Mouse (Mus musculus) embryonic facial prominence, embryonic 11.5 days (tissue): ENCODE data around the gene Zfp217. TPM values are rescaled to one million over a fixed set of nuclear protein-coding genes. Genes with fewer than 3 reads are reported as not detected.

Experiments used
- ATAC-seq: fragments of 200-750 bp; cut with Nextera tagmentation; replicated peaks from 2 replicates; pipeline ENCODE4 v1.8.0; 2017; ENCODE audit warnings: low read depth; ENCODE audit not compliant: insufficient number of reproducible peaks, low FRiP score, low TSS enrichment
- DNase-seq: peaks from one replicate; pipeline ENCODE4 v3.0.0-alpha.2; 2015; ENCODE audit warnings: low spot score
- H3K27ac ChIP-seq: fragments of 300-500 bp; sonication (generic); replicated peaks from 2 replicates; pipeline ENCODE4 v1.5.1; 2014; ENCODE audit warnings: mild to moderate bottlenecking, low read depth, low read length, control low read depth
- H3K27me3 ChIP-seq: fragments of 300-500 bp; sonication (generic); 2 replicates; pipeline ENCODE4 v1.6.1; 2014; ENCODE audit warnings: mild to moderate bottlenecking, low read length, moderate library complexity, mixed read lengths; ENCODE audit not compliant: control insufficient read depth, insufficient read depth
- H3K36me3 ChIP-seq: fragments of 300-500 bp; sonication (generic); replicated peaks from 2 replicates; pipeline ENCODE4 v1.6.1; 2014; ENCODE audit warnings: low read depth, mild to moderate bottlenecking, low read length, moderate library complexity, mixed read lengths; ENCODE audit not compliant: control insufficient read depth, insufficient read depth
- H3K4me1 ChIP-seq: fragments of 300-500 bp; sonication (generic); 2 replicates; pipeline ENCODE4 v1.6.1; 2014; ENCODE audit warnings: low read length, mixed read lengths; ENCODE audit not compliant: control insufficient read depth, insufficient read depth
- H3K4me2 ChIP-seq: fragments of 300-500 bp; sonication (generic); 2 replicates; pipeline ENCODE4 v1.6.1; 2014; ENCODE audit warnings: low read depth, mild to moderate bottlenecking, control low read depth, low read length, moderate library complexity
- H3K4me3 ChIP-seq: fragments of 300-500 bp; sonication (generic); 2 replicates; pipeline ENCODE4 v1.5.1; 2014; ENCODE audit warnings: low read depth, low read length, control low read depth
- H3K9ac ChIP-seq: fragments of 300-500 bp; sonication (generic); replicated peaks from 2 replicates; pipeline ENCODE4 v1.6.1; 2014; ENCODE audit warnings: mild to moderate bottlenecking, control low read depth, low read length
- H3K9me3 ChIP-seq: fragments of 300-500 bp; sonication (generic); replicated peaks from 2 replicates; pipeline ENCODE4 v1.6.1; 2016; ENCODE audit warnings: mild to moderate bottlenecking, low read length, inconsistent platforms, mixed read lengths; ENCODE audit not compliant: control insufficient read depth
- WGBS: fragments of 180-500 bp; shearing (Covaris S2); extraction: QIAGEN DNeasy Blood & Tissue Kit; methylation state at CpG from one replicate; pipeline ENCODE4 v1.1.7; 2014; 5-methylcytosine and 5-hydroxymethylcytosine counted together
- polyA plus RNA-seq: library from polyadenylated mRNA; unstranded; fragments of >200 nt; fragmentation: Nextera tagmentation; extraction: Ambion mirVana; gene quantifications from 2 replicates; pipeline ENCODE4 v1.2.1, GENCODE M21; 2014

Zfp217 gene
- polyA plus RNA-seq, 1 experiment from 2014 or later, result 3.9 TPM

DNA sequence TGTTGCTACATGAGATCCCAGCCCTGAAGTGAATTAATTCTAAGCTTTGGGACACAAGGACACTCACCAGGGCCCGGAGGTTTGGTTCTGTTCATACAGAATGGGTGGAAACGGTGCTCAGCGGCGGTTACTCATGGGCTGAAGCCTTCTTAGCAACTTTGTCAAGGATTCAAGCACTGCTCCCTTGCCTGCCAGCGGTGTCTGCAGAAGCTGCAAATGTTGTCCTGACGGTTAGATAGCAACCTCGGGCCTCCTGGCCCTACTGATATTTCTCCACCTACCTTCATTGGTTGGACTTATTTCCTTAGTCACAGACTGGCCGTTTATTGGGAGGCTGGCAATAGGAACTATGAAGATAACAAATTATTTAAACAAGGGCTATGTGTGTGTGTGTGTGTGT is 3.6 kb upstream of the Zfp217 start:
- H3K4me2 ChIP-seq, result no peak overlapping the region
- WGBS, result 83% methylated on average over 8 of the region's 8 CpGs
- no peaks in the 10 kb centered on the region for H3K4me1 ChIP-seq
- no peaks in the 10 kb centered on the region for H3K36me3 ChIP-seq
- H3K27ac ChIP-seq, result no peak overlapping the region
- H3K27me3 ChIP-seq, result no peaks in the 10 kb centered on the region
- H3K9me3 ChIP-seq, result no peaks in the 10 kb centered on the region
- no peak overlapping the region for H3K4me3 ChIP-seq
- ATAC-seq (no peak), DNase-seq (no peak)
- no peak overlapping the region for H3K9ac ChIP-seq

DNA sequence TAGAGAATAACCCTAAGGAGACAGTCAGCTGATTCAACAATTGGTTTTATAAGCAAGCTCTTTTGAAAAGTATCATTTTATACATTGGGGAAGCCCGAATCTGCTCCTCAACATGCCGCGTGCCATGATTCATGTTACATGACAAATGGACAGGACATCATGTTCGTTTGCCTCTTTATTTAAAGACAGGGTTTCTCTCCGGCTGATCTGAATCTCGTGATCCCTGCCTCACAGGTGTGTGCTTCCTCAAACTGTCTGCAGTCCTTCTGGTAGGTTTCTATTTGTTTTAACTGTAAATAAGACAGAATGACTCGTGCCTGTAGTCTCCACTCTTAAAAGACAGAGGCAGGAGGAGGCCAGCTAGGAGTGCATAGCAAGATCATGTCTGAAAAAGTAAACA is 925 bp upstream of the Zfp217 start:
- 79% methylated on average over 7 of the region's 7 CpGs for WGBS

DNA sequence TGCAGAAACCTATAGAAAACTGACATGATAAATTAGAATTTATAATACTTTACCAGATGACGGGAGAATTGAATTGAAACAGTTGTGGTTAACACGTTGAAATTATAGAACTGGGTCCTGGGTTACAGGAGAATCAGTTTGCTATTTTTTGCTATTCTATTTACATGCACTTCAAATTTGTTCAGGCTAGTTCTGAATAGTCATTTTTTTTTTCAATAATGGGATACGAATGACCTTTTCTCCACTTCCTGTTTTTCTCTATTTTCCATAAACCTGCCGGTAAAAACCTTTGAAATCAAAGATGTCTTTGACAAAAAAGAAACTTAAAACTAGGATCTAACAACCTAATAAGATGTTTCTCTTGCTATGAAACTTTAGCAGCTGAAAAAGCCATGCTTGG is 733 bp downstream of the Zfp217 start:
- 73% methylated on average over 4 of the region's 4 CpGs for WGBS

More for the DNA sequence above, 925 bp upstream of the Zfp217 start:
- H3K27me3 ChIP-seq, result no peaks in the 10 kb centered on the region
- ATAC-seq, result no peak
- no peaks in the 10 kb centered on the region for H3K4me1 ChIP-seq
- no peaks in the 10 kb centered on the region for H3K36me3 ChIP-seq
- H3K9me3 ChIP-seq, result no peaks in the 10 kb centered on the region
- H3K9ac ChIP-seq, result no peak overlapping the region
- no peak overlapping the region for H3K27ac ChIP-seq
- no peak for DNase-seq
- no peak overlapping the region for H3K4me3 ChIP-seq
- no peak overlapping the region for H3K4me2 ChIP-seq

DNA sequence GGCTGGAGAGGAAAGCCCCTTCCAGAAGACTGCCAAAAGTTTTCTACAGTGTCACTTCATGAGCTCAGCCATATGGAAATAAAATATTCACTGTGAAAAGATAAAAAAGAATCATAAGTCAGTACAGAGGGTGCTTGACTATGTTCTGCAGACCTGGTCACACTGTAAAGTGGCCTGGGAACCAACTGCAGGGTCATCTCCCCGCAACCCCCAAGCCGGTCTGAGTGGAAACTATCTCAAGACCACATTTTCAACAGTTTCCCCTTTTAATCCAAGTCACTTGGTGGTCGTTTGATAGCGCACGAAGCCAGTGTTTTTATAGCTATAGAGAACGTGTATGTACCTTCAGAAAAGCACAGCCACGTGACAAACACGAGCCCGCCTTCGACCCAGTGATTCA is 3.6 kb downstream of the Zfp217 start:
- Histone ChIP-seq H3K4me1 (no peaks in the 10 kb centered on the region), H3K27ac (no peak overlapping the region), H3K4me3 (no peak overlapping the region), H3K4me2 (no peak overlapping the region), H3K27me3 (no peaks in the 10 kb centered on the region), H3K9ac (no peak overlapping the region), H3K9me3 (no peaks in the 10 kb centered on the region), H3K36me3 (no peaks in the 10 kb centered on the region)
- ATAC-seq (no peak), DNase-seq (no peak)
- WGBS, result 87% methylated on average over 10 of the region's 10 CpGs

More for the DNA sequence above, 733 bp downstream of the Zfp217 start:
- no peaks in the 10 kb centered on the region for H3K27me3 ChIP-seq
- no peaks in the 10 kb centered on the region for H3K4me1 ChIP-seq
- H3K4me2 ChIP-seq, result no peak overlapping the region
- no peaks in the 10 kb centered on the region for H3K9me3 ChIP-seq
- DNase-seq (no peak), ATAC-seq (no peak)
- no peak overlapping the region for H3K27ac ChIP-seq
- no peak overlapping the region for H3K4me3 ChIP-seq
- no peak overlapping the region for H3K9ac ChIP-seq
- no peaks in the 10 kb centered on the region for H3K36me3 ChIP-seq

DNA sequence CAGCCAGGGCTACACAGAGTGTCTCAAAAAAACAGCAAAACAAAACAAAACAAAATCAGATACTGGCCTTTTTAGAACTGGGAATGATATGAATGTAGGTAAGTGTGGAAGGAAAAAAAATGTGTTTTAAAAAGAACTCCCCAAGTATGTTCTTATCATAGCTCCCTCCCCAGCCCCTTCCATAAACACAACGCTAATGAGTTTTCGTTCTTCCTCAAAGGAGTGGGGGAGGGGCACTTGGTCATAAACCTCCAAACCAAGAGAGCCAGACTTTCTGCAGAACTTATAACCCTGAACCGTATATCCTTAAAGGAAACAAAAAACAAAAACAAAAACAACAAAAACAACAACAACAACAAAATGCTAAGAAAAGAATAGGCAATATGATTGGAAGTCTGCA is 4.0 kb downstream of the Zfp217 start:
- no peak overlapping the region for H3K4me2 ChIP-seq
- H3K27me3 ChIP-seq, result no peaks in the 10 kb centered on the region
- ATAC-seq, result no peak
- WGBS, result 33% methylated on average over 3 of the region's 3 CpGs
- DNase-seq, result no peak
- H3K4me1 ChIP-seq, result no peaks in the 10 kb centered on the region
- H3K36me3 ChIP-seq, result no peaks in the 10 kb centered on the region
- H3K9ac ChIP-seq, result no peak overlapping the region
- H3K9me3 ChIP-seq, result no peaks in the 10 kb centered on the region
- H3K27ac ChIP-seq, result no peak overlapping the region
- H3K4me3 ChIP-seq, result no peak overlapping the region

DNA sequence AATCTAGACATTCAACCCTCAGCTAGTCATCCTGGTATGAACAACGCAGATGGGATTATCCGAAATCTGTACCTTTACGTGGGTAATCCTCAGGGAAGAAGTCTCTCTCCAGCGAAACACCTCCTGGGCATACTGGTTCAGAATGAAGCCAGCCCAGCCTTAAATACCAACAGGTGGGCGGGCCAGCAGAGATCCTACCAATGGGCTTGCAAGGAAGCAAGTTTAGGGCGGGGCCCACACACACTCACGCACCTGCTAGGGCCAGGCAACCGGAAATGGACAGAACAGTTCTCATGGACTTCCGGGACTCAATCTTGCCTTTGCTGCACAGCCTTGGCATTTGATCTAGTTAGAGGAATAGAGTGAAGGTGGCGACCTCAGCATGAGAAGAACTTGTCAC is 5.4 kb downstream of the Zfp217 start:
- Histone ChIP-seq H3K27me3 (no peaks in the 10 kb centered on the region), H3K4me2 (no peak overlapping the region), H3K4me3 (no peak overlapping the region), H3K27ac (no peak overlapping the region), H3K9me3 (no peaks in the 10 kb centered on the region), H3K36me3 (no peaks in the 10 kb centered on the region), H3K9ac (no peak overlapping the region), H3K4me1 (no peaks in the 10 kb centered on the region)
- no peak for DNase-seq
- ATAC-seq, result no peak
- WGBS, result 84% methylated on average over 10 of the region's 10 CpGs

DNA sequence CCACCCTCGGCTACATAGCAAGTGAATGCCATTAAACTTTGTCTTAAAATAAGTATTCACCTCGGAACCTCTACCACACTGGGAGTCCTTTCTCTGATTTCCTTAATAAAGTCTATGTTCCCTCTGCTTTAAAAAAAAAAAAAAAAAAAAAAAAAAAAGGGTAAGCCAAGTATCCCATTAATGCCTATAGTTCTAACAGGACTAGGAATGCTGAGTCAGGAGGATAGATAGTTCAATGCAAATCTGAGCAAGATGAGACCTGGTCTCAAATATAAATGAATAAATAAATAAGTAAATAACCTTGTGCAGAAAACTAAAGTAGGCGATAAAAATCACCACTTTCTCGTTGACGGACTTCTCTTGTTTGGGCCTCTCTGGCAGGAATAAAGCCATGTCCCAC is 6.4 kb downstream of the Zfp217 start:
- H3K4me1 ChIP-seq, result no peaks in the 10 kb centered on the region
- DNase-seq (no peak), ATAC-seq (no peak)
- H3K27ac ChIP-seq, result no peak overlapping the region
- H3K9me3 ChIP-seq, result no peaks in the 10 kb centered on the region
- no peaks in the 10 kb centered on the region for H3K27me3 ChIP-seq
- no peak overlapping the region for H3K4me2 ChIP-seq
- no peaks in the 10 kb centered on the region for H3K36me3 ChIP-seq
- WGBS, result 94% methylated on average over 5 of the region's 5 CpGs
- H3K9ac ChIP-seq, result no peak overlapping the region
- H3K4me3 ChIP-seq, result no peak overlapping the region

DNA sequence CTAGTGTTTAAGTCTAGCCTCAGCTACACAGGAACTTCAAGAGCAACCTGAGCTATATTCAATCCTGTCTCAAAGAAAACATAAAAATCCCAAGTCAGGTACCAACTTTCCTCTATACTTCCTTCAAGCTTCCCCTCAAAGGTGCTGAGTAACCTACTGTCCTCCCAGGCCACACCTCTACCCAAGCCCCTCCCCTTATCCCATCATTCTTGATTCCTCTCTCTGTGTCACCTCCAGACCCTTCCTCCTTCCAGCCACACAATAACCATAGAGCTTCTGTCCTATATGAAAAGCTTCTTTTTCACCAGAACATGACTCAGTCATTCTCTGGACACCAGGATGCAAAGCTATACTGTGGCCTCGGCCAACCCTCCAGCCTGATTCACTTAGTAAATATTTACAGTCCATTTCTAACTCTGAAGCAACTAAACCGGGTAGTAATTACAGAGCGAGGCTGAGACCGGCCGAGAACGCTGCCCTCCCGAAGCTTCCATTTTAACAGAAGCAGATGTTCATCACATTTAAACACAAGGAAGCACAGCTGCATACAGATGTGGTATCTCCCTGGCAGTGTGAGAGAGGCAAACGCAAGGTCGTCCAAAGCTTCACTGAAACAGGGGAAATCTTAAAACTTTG is 8.4 kb downstream of the Zfp217 start:
- Histone ChIP-seq H3K27me3 (no peaks in the 10 kb centered on the region), H3K4me2 (no peak overlapping the region)
- no peak for ATAC-seq

More for the DNA sequence above, 8.4 kb downstream of the Zfp217 start:
- Histone ChIP-seq H3K27ac (no peak overlapping the region), H3K9me3 (no peaks in the 10 kb centered on the region), H3K4me1 (no peaks in the 10 kb centered on the region), H3K9ac (no peak overlapping the region), H3K36me3 (no peaks in the 10 kb centered on the region), H3K4me3 (no peak overlapping the region)
- 32% methylated on average over 9 of the region's 9 CpGs for WGBS
- DNase-seq, result no peak
